ENCODE assay signal across 8 mouse cellular contexts in genomic region chr9:107280322-107281027, GRCm38 (mm10). TPM values are rescaled to one million over a fixed set of nuclear protein-coding genes. Genes with fewer than 3 reads are reported as not detected.
DNase-seq lines count a peak whose midpoint lies in the region; ATAC-seq and TF ChIP-seq lines count a peak whose summit lies in the region.

No protein-coding gene starts in this region.

- H3K4me3 ChIP-seq in lung, embryonic 15.5 days = no peak overlapping the region
- peak overlapping the region; percentile 67 for H3K4me3 ChIP-seq in bone marrow, adult 2 months (replicated peaks; ENCODE audit: control insufficient read depth, low read depth, low read length)
- H3K4me3 ChIP-seq in liver, embryonic 13.5 days (replicated peaks) = peak overlapping the region; percentile 29
- H3K4me3 ChIP-seq in stomach, embryonic 14.5 days (ENCODE audit: low read depth, low read length) = no peak overlapping the region

- peak overlapping the region; percentile 82 for H3K27ac ChIP-seq in lung, embryonic 15.5 days
- H3K27ac ChIP-seq in bone marrow, adult 2 months (ENCODE audit: control insufficient read depth, insufficient read depth, low read depth, low read length, poor library complexity) = peak overlapping the region; percentile 92
- H3K27ac ChIP-seq in liver, embryonic 13.5 days = peak overlapping the region; percentile 50
- peak overlapping the region; percentile 68; the same call in 1 of the 2 replicates for H3K27ac ChIP-seq in stomach, embryonic 14.5 days (ENCODE audit: low read length)

- no peak for TF ChIP-seq POLR2A in bone marrow, adult 2 months (IDR thresholded peaks at IDR 0.05; ENCODE audit: borderline replicate concordance, control insufficient read depth, low read depth, low read length)

- TF ChIP-seq CTCF in bone marrow, adult 2 months (IDR thresholded peaks at IDR 0.05; ENCODE audit: control insufficient read depth, insufficient read depth, low read length) = no peak

- peak overlapping the region; percentile 36 for H3K4me2 ChIP-seq in lung, embryonic 15.5 days
- H3K4me2 ChIP-seq in liver, embryonic 13.5 days = peak overlapping the region; percentile 56
- peak overlapping the region; percentile 22 for H3K4me2 ChIP-seq in stomach, embryonic 14.5 days (replicated peaks; ENCODE audit: low read depth, low read length)

- H3K9me3 ChIP-seq in lung, embryonic 15.5 days = no peaks in the 10 kb centered on the region
- no peaks in the 10 kb centered on the region for H3K9me3 ChIP-seq in liver, embryonic 13.5 days (replicated peaks)
- no peaks in the 10 kb centered on the region for H3K9me3 ChIP-seq in stomach, embryonic 14.5 days (ENCODE audit: control insufficient read depth, low read depth, low read length)

- no peaks in the 10 kb centered on the region for H3K27me3 ChIP-seq in lung, embryonic 15.5 days
- no peaks in the 10 kb centered on the region for H3K27me3 ChIP-seq in liver, embryonic 13.5 days
- H3K27me3 ChIP-seq in stomach, embryonic 14.5 days (ENCODE audit: control insufficient read depth, insufficient read depth, low read length) = no peaks in the 10 kb centered on the region

- H3K4me1 ChIP-seq in lung, embryonic 15.5 days = peaks cover 35% of the 10 kb centered on the region
- H3K4me1 ChIP-seq in bone marrow, adult 2 months (ENCODE audit: control insufficient read depth, insufficient read depth, low read length) = peaks cover 14% of the 10 kb centered on the region
- peaks cover 33% of the 10 kb centered on the region for H3K4me1 ChIP-seq in liver, embryonic 13.5 days (replicated peaks)
- peaks cover 15% of the 10 kb centered on the region for H3K4me1 ChIP-seq in stomach, embryonic 14.5 days (ENCODE audit: control insufficient read depth, insufficient read depth, low read length)

- no peaks in the 10 kb centered on the region for H3K36me3 ChIP-seq in lung, embryonic 15.5 days
- H3K36me3 ChIP-seq in liver, embryonic 13.5 days = no peaks in the 10 kb centered on the region
- no peaks in the 10 kb centered on the region for H3K36me3 ChIP-seq in stomach, embryonic 14.5 days (ENCODE audit: control insufficient read depth, insufficient read depth, low read length)

- WGBS in lung, embryonic 15.5 days = 49% methylated on average over 13 of the region's 13 CpGs
- 8% methylated on average over 13 of the region's 13 CpGs for WGBS in bone marrow, adult 2 months
- WGBS in liver, embryonic 13.5 days (ENCODE audit: insufficient replicate concordance) = 10% methylated on average over 13 of the region's 13 CpGs
- 47% methylated on average over 13 of the region's 13 CpGs for WGBS in stomach, embryonic 14.5 days

- no peak for DNase-seq in lung, postnatal 10 days
- DNase-seq in liver, embryonic 13.5 days = no peak
- no peak for DNase-seq in layer of hippocampus, postnatal 10 days (ENCODE audit: low spot score in 2 of 2)
- no peak for DNase-seq in gastrocnemius, postnatal 10 days
- no peak for DNase-seq in layer of hippocampus, postnatal 25 days (ENCODE audit: extremely low spot score in 1 of 2, low spot score in 1 of 2)

- H3K9ac ChIP-seq in lung, embryonic 15.5 days = no peak overlapping the region
- peak overlapping the region; percentile 27; the same call in 1 of the 2 replicates for H3K9ac ChIP-seq in liver, embryonic 13.5 days
- no peak overlapping the region for H3K9ac ChIP-seq in stomach, embryonic 14.5 days (replicated peaks; ENCODE audit: low read depth, low read length)

- 0 out of 2 replicates have a peak, but pooled peaks have one; percentile 2 for ATAC-seq in lung, embryonic 15.5 days (ENCODE audit: borderline replicate concordance, extremely low read depth, low FRiP score, low TSS enrichment)
- peak; percentile 60 for ATAC-seq in liver, embryonic 13.5 days (ENCODE audit: low read depth)
- ATAC-seq in stomach, embryonic 14.5 days (ENCODE audit: insufficient number of reproducible peaks, insufficient read depth, low FRiP score, low read depth) = 0 out of 2 replicates have a peak, but pooled peaks have one; percentile 17

RNA-seq across cellular contexts. Expression of gene Mapkapk3, which starts 9.2 kb away (rescaled TPM):
- 13.3 and 17.8 TPM in 2 replicates for polyA plus RNA-seq in lung, embryonic 15.5 days (2015; fragmentation: Nextera tagmentation; extraction: Ambion mirVana)
- polyA plus RNA-seq in bone marrow, adult 2 months (2011; ENCODE audit: insufficient read depth, insufficient read length, low replicate concordance, missing spikeins) = 16.9 and 46.9 TPM in 2 replicates
- 9.1 and 10.2 TPM in 2 replicates for polyA plus RNA-seq in liver, embryonic 13.5 days (2015; fragmentation: Nextera tagmentation; extraction: Ambion mirVana)
- polyA plus RNA-seq in stomach, embryonic 14.5 days (2014; fragmentation: Nextera tagmentation; extraction: Ambion mirVana) = 24.8 and 27.8 TPM in 2 replicates
- total RNA-seq in layer of hippocampus, postnatal 10 days (2021) = 1 to 10 TPM; 1.7 to 1.8 TPM
- 10 to 100 TPM; 11.0 to 14.4 TPM for total RNA-seq in gastrocnemius, postnatal 10 days (2021)
- total RNA-seq in layer of hippocampus, postnatal 25 days (2021) = 1 to 10 TPM; 2.1 to 3.1 TPM

RNA-seq across cellular contexts. Expression of gene Cish, which starts 15.4 kb away (rescaled TPM):
- 15.4 and 16.4 TPM in 2 replicates for polyA plus RNA-seq in lung, embryonic 15.5 days (2015; fragmentation: Nextera tagmentation; extraction: Ambion mirVana)
- polyA plus RNA-seq in bone marrow, adult 2 months (2011; ENCODE audit: insufficient read depth, insufficient read length, low replicate concordance, missing spikeins) = 2.5 and 7.0 TPM in 2 replicates
- 10.7 and 12.2 TPM in 2 replicates for polyA plus RNA-seq in liver, embryonic 13.5 days (2015; fragmentation: Nextera tagmentation; extraction: Ambion mirVana)
- polyA plus RNA-seq in stomach, embryonic 14.5 days (2014; fragmentation: Nextera tagmentation; extraction: Ambion mirVana) = 8.0 and 9.5 TPM in 2 replicates
- total RNA-seq in layer of hippocampus, postnatal 10 days (2021) = 10 to 100 TPM in 1 of 2 experiments, 1 to 10 TPM in 1; 5.9 to 10.0 TPM
- 10 to 100 TPM in 1 of 2 experiments, 1 to 10 TPM in 1; 6.7 to 16.8 TPM for total RNA-seq in gastrocnemius, postnatal 10 days (2021)
- 1 to 10 TPM; 2.6 to 2.8 TPM for total RNA-seq in layer of hippocampus, postnatal 25 days (2021)

RNA-seq across cellular contexts. Expression of gene Dock3, which starts 48.8 kb away (rescaled TPM):
- 0.27 and 0.29 TPM in 2 replicates for polyA plus RNA-seq in lung, embryonic 15.5 days (2015; fragmentation: Nextera tagmentation; extraction: Ambion mirVana)
- polyA plus RNA-seq in bone marrow, adult 2 months (2011; ENCODE audit: insufficient read depth, insufficient read length, low replicate concordance, missing spikeins) = 0.83 TPM in 1 of 2 replicates, not detected in the other
- polyA plus RNA-seq in liver, embryonic 13.5 days (2015; fragmentation: Nextera tagmentation; extraction: Ambion mirVana) = 0.09 and 0.19 TPM in 2 replicates
- polyA plus RNA-seq in stomach, embryonic 14.5 days (2014; fragmentation: Nextera tagmentation; extraction: Ambion mirVana) = 0.88 and 1.6 TPM in 2 replicates
- total RNA-seq in layer of hippocampus, postnatal 10 days (2021) = 100 to 1,000 TPM in 1 of 2 experiments, 10 to 100 TPM in 1; 87.6 to 114 TPM
- total RNA-seq in gastrocnemius, postnatal 10 days (2021) = under 1 TPM; 0.27 to 0.70 TPM
- 100 to 1,000 TPM in 1 of 2 experiments, 10 to 100 TPM in 1; 97.3 to 116 TPM for total RNA-seq in layer of hippocampus, postnatal 25 days (2021)

RNA-seq across cellular contexts. Expression of gene Hemk1, which starts 57.7 kb away (rescaled TPM):
- 9.7 and 11.4 TPM in 2 replicates for polyA plus RNA-seq in lung, embryonic 15.5 days (2015; fragmentation: Nextera tagmentation; extraction: Ambion mirVana)
- 18.2 and 30.2 TPM in 2 replicates for polyA plus RNA-seq in bone marrow, adult 2 months (2011; ENCODE audit: insufficient read depth, insufficient read length, low replicate concordance, missing spikeins)
- 3.6 and 3.8 TPM in 2 replicates for polyA plus RNA-seq in liver, embryonic 13.5 days (2015; fragmentation: Nextera tagmentation; extraction: Ambion mirVana)
- 12.4 and 12.9 TPM in 2 replicates for polyA plus RNA-seq in stomach, embryonic 14.5 days (2014; fragmentation: Nextera tagmentation; extraction: Ambion mirVana)
- total RNA-seq in layer of hippocampus, postnatal 10 days (2021) = 10 to 100 TPM; 14.6 to 19.9 TPM
- total RNA-seq in gastrocnemius, postnatal 10 days (2021) = 10 to 100 TPM; 12.8 to 14.4 TPM
- 10 to 100 TPM; 16.5 to 18.2 TPM for total RNA-seq in layer of hippocampus, postnatal 25 days (2021)

RNA-seq across cellular contexts. Expression of gene 6430571L13Rik, which starts 59.9 kb away (rescaled TPM):
- 0.47 and 0.79 TPM in 2 replicates for polyA plus RNA-seq in lung, embryonic 15.5 days (2015; fragmentation: Nextera tagmentation; extraction: Ambion mirVana)
- polyA plus RNA-seq in bone marrow, adult 2 months (2011; ENCODE audit: insufficient read depth, insufficient read length, low replicate concordance, missing spikeins) = not detected in 2 replicates
- polyA plus RNA-seq in liver, embryonic 13.5 days (2015; fragmentation: Nextera tagmentation; extraction: Ambion mirVana) = 0.03 and 0.09 TPM in 2 replicates
- 0.13 and 0.19 TPM in 2 replicates for polyA plus RNA-seq in stomach, embryonic 14.5 days (2014; fragmentation: Nextera tagmentation; extraction: Ambion mirVana)
- total RNA-seq in layer of hippocampus, postnatal 10 days (2021) = 1 to 10 TPM; 2.5 to 3.2 TPM
- 10 to 100 TPM; 29.4 to 54.7 TPM for total RNA-seq in gastrocnemius, postnatal 10 days (2021)
- 1 to 10 TPM; 2.1 to 2.3 TPM for total RNA-seq in layer of hippocampus, postnatal 25 days (2021)

Comparison
In these comparisons a context has a peak if more than half of its experiments do, and no peak if none do; other contexts are left out.
1. ATAC-seq: peak in every context shown above with its lines; median percentile 60 in liver, embryonic 13.5 days; 17 in stomach, embryonic 14.5 days; 2 in lung, embryonic 15.5 days.
2. H3K4me3 ChIP-seq: peak in bone marrow, adult 2 months (single experiment) and liver, embryonic 13.5 days (single experiment); none in lung, embryonic 15.5 days (single experiment) and stomach, embryonic 14.5 days (single experiment).
3. Peak in every context shown above with its lines, with median percentiles within 50 percentile points of each other: H3K27ac ChIP-seq and H3K4me2 ChIP-seq.